Mouse (Mus musculus): Measurements from ENCODE around the gene Fam160a1. TPM values are rescaled to one million over a fixed set of nuclear protein-coding genes. Genes with fewer than 3 reads are reported as not detected.
A peak's percentile ranks its signal among the peaks of the same experiment; 100 is the strongest.

Fam160a1 gene
- polyA plus RNA-seq, 1 experiment from 2014 or later: 1.4 TPM

GRCm38 (mm10) chr3:85641751-85642150 is 175.3 kb downstream of the Fam160a1 start:
- Histone ChIP-seq H3K9me3 (ENCODE audit: control insufficient read depth, low read length) (no peaks in the 10 kb centered on the region), H3K9ac (replicated peaks; ENCODE audit: low read depth, low read length) (no peak overlapping the region), H3K4me3 (replicated peaks; ENCODE audit: low read length) (no peak overlapping the region), H3K27ac (ENCODE audit: low read length) (no peak overlapping the region), H3K27me3 (replicated peaks; ENCODE audit: control insufficient read depth, insufficient read depth, low read length) (no peaks in the 10 kb centered on the region), H3K4me2 (ENCODE audit: low read length) (no peak overlapping the region), H3K4me1 (replicated peaks; ENCODE audit: control insufficient read depth, insufficient read depth, low read length) (no peaks in the 10 kb centered on the region), H3K36me3 (ENCODE audit: control insufficient read depth, insufficient read depth) (no peaks in the 10 kb centered on the region)
- no peak for ATAC-seq
- WGBS: 86% methylated on average over 3 of the region's 3 CpGs

GRCm38 (mm10) chr3:85636716-85637447 is 180.2 kb downstream of the Fam160a1 start:
- Histone ChIP-seq H3K9ac (replicated peaks; ENCODE audit: low read depth, low read length) (no peak overlapping the region), H3K4me2 (ENCODE audit: low read length) (no peak overlapping the region), H3K4me3 (replicated peaks; ENCODE audit: low read length) (no peak overlapping the region), H3K27me3 (replicated peaks; ENCODE audit: control insufficient read depth, insufficient read depth, low read length) (no peaks in the 10 kb centered on the region), H3K36me3 (ENCODE audit: control insufficient read depth, insufficient read depth) (no peaks in the 10 kb centered on the region), H3K9me3 (ENCODE audit: control insufficient read depth, low read length) (no peaks in the 10 kb centered on the region), H3K4me1 (replicated peaks; ENCODE audit: control insufficient read depth, insufficient read depth, low read length) (peaks cover 8% of the 10 kb centered on the region), H3K27ac (ENCODE audit: low read length) (no peak overlapping the region)
- 90% methylated on average over 5 of the region's 5 CpGs for WGBS
- ATAC-seq: no peak

GRCm38 (mm10) chr3:85635591-85635990 is 181.5 kb downstream of the Fam160a1 start:
- 96% methylated on average over 2 of the region's 2 CpGs for WGBS
- Histone ChIP-seq H3K27ac (ENCODE audit: low read length) (no peak overlapping the region), H3K36me3 (ENCODE audit: control insufficient read depth, insufficient read depth) (no peaks in the 10 kb centered on the region), H3K4me3 (replicated peaks; ENCODE audit: low read length) (no peak overlapping the region), H3K4me1 (replicated peaks; ENCODE audit: control insufficient read depth, insufficient read depth, low read length) (peaks cover 8% of the 10 kb centered on the region), H3K9me3 (ENCODE audit: control insufficient read depth, low read length) (no peaks in the 10 kb centered on the region), H3K4me2 (ENCODE audit: low read length) (no peak overlapping the region), H3K9ac (replicated peaks; ENCODE audit: low read depth, low read length) (no peak overlapping the region), H3K27me3 (replicated peaks; ENCODE audit: control insufficient read depth, insufficient read depth, low read length) (no peaks in the 10 kb centered on the region)
- ATAC-seq: no peak

DNA sequence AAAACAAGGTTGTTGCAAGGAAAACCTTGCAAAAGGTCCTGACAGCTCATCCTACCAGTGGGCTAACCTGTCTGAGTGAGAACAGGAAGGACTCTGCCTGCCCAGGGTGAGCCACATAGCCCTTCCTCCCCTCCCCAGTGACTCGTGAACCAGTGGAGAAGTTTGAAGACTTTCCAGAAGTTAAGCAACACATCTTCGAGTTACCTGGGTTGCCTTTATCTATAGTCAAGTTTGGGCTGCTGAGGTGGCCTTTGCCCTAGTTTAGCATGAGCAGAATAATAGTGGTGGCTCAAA is 182.0 kb downstream of the Fam160a1 start:
- no peak overlapping the region for H3K4me2 ChIP-seq (ENCODE audit: low read length)
- no peak overlapping the region for H3K27ac ChIP-seq (ENCODE audit: low read length)
- WGBS: 87% methylated on average over 2 of the region's 2 CpGs
- H3K9ac ChIP-seq (replicated peaks; ENCODE audit: low read depth, low read length): no peak overlapping the region
- H3K27me3 ChIP-seq (replicated peaks; ENCODE audit: control insufficient read depth, insufficient read depth, low read length): no peaks in the 10 kb centered on the region
- H3K36me3 ChIP-seq (ENCODE audit: control insufficient read depth, insufficient read depth): no peaks in the 10 kb centered on the region
- H3K4me3 ChIP-seq (replicated peaks; ENCODE audit: low read length): no peak overlapping the region
- H3K4me1 ChIP-seq (replicated peaks; ENCODE audit: control insufficient read depth, insufficient read depth, low read length): peaks cover 8% of the 10 kb centered on the region
- H3K9me3 ChIP-seq (ENCODE audit: control insufficient read depth, low read length): no peaks in the 10 kb centered on the region
- ATAC-seq: no peak

- no peaks in the 10 kb centered on the region for H3K9me3 ChIP-seq (ENCODE audit: control insufficient read depth, low read length)
- H3K27ac ChIP-seq (ENCODE audit: low read length): peak overlapping the region; percentile 29; the same call in 1 of the 2 replicates
- H3K36me3 ChIP-seq (ENCODE audit: control insufficient read depth, insufficient read depth): no peaks in the 10 kb centered on the region
- no peak overlapping the region for H3K9ac ChIP-seq (replicated peaks; ENCODE audit: low read depth, low read length)
- no peak overlapping the region for H3K4me3 ChIP-seq (replicated peaks; ENCODE audit: low read length)
- H3K27me3 ChIP-seq (replicated peaks; ENCODE audit: control insufficient read depth, insufficient read depth, low read length): no peaks in the 10 kb centered on the region
- ATAC-seq: peak; percentile 73
- WGBS: 51% methylated on average over 8 of the region's 8 CpGs
- H3K4me2 ChIP-seq (ENCODE audit: low read length): no peak overlapping the region
- H3K4me1 ChIP-seq (replicated peaks; ENCODE audit: control insufficient read depth, insufficient read depth, low read length): peaks cover 8% of the 10 kb centered on the region
Observed at GRCm38 (mm10) chr3:85634389-85635125, 182.5 kb downstream of the Fam160a1 start.

DNA sequence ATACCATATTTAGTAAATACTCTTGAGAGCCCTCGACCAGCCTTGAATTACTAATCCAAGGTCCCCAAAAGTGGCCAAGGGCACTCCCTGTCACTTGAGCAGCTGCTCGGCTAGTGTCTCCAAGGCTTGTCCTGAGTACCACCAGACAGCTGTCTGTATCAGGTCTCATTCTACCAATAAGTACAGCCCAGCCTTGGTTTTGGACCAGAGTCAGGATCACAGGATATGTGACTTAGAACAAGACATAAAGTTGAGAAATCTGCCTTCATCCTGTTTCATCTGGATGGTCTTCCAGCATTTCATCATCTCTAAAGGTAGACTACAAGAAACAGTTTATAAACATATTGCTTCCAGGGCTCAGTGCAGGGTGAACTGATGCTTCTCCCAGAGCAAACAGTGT is 183.4 kb downstream of the Fam160a1 start:
- no peak for ATAC-seq
- 86% methylated on average over 2 of the region's 2 CpGs for WGBS
- no peak overlapping the region for H3K9ac ChIP-seq (replicated peaks; ENCODE audit: low read depth, low read length)
- H3K4me1 ChIP-seq (replicated peaks; ENCODE audit: control insufficient read depth, insufficient read depth, low read length): peaks cover 8% of the 10 kb centered on the region
- H3K27ac ChIP-seq (ENCODE audit: low read length): no peak overlapping the region; the same call in 1 of the 2 replicates
- no peaks in the 10 kb centered on the region for H3K36me3 ChIP-seq (ENCODE audit: control insufficient read depth, insufficient read depth)
- no peak overlapping the region for H3K4me2 ChIP-seq (ENCODE audit: low read length)
- no peaks in the 10 kb centered on the region for H3K9me3 ChIP-seq (ENCODE audit: control insufficient read depth, low read length)
- no peak overlapping the region for H3K4me3 ChIP-seq (replicated peaks; ENCODE audit: low read length)
- no peaks in the 10 kb centered on the region for H3K27me3 ChIP-seq (replicated peaks; ENCODE audit: control insufficient read depth, insufficient read depth, low read length)

DNA sequence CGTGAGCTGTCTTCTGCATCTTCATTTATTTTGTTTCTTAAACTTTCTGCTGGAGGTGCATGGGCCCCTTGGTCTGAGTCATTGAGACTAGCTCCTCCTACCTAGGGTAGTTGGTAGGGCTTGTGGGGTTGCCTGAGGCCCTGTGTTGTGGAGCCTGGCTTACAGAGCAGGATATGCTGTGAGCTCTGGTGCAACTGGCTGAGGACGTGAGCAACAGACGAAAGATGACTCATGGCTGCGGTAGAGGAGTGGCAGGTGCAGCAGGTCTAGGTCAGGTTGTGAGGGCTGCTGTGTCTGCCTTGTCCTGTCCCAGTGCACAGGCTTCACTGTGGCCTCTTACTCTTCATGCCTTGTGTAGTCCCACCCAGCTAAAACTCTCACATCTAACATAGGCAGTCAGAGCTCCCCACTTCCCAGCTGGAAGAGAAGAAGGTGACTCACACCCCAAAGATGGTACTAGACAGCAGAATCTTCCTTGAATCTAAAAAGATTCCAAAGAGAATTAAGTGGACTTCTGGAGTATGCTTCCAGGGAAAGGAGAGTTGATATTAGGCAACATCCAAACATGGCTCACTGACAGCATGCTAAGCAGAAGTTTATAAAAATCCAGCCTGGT is 187.1 kb downstream of the Fam160a1 start:
- Histone ChIP-seq H3K4me1 (replicated peaks; ENCODE audit: control insufficient read depth, insufficient read depth, low read length) (peaks cover 8% of the 10 kb centered on the region), H3K36me3 (ENCODE audit: control insufficient read depth, insufficient read depth) (no peaks in the 10 kb centered on the region), H3K4me3 (replicated peaks; ENCODE audit: low read length) (no peak overlapping the region), H3K27ac (ENCODE audit: low read length) (no peak overlapping the region), H3K9ac (replicated peaks; ENCODE audit: low read depth, low read length) (no peak overlapping the region), H3K27me3 (replicated peaks; ENCODE audit: control insufficient read depth, insufficient read depth, low read length) (no peaks in the 10 kb centered on the region), H3K4me2 (ENCODE audit: low read length) (no peak overlapping the region), H3K9me3 (ENCODE audit: control insufficient read depth, low read length) (no peaks in the 10 kb centered on the region)
- 98% methylated on average over 4 of the region's 4 CpGs for WGBS
- ATAC-seq: no peak

- WGBS: 92% methylated on average over 1 of the region's 1 CpGs
- Histone ChIP-seq H3K4me2 (ENCODE audit: low read length) (no peak overlapping the region), H3K36me3 (ENCODE audit: control insufficient read depth, insufficient read depth) (no peaks in the 10 kb centered on the region), H3K4me3 (replicated peaks; ENCODE audit: low read length) (no peak overlapping the region), H3K27ac (ENCODE audit: low read length) (no peak overlapping the region), H3K9ac (replicated peaks; ENCODE audit: low read depth, low read length) (no peak overlapping the region), H3K9me3 (ENCODE audit: control insufficient read depth, low read length) (no peaks in the 10 kb centered on the region), H3K27me3 (replicated peaks; ENCODE audit: control insufficient read depth, insufficient read depth, low read length) (no peaks in the 10 kb centered on the region), H3K4me1 (replicated peaks; ENCODE audit: control insufficient read depth, insufficient read depth, low read length) (no peaks in the 10 kb centered on the region)
- no peak for ATAC-seq
Observed at GRCm38 (mm10) chr3:85619751-85620150, 197.3 kb downstream of the Fam160a1 start.

GRCm38 (mm10) chr3:85619345-85619744 is 197.7 kb downstream of the Fam160a1 start:
- H3K9me3 ChIP-seq (ENCODE audit: control insufficient read depth, low read length): no peaks in the 10 kb centered on the region
- H3K27ac ChIP-seq (ENCODE audit: low read length): no peak overlapping the region
- H3K27me3 ChIP-seq (replicated peaks; ENCODE audit: control insufficient read depth, insufficient read depth, low read length): no peaks in the 10 kb centered on the region
- no peak for ATAC-seq
- no peak overlapping the region for H3K4me3 ChIP-seq (replicated peaks; ENCODE audit: low read length)
- no peak overlapping the region for H3K9ac ChIP-seq (replicated peaks; ENCODE audit: low read depth, low read length)
- no peak overlapping the region for H3K4me2 ChIP-seq (ENCODE audit: low read length)
- 83% methylated on average over 5 of the region's 5 CpGs for WGBS
- no peaks in the 10 kb centered on the region for H3K36me3 ChIP-seq (ENCODE audit: control insufficient read depth, insufficient read depth)
- H3K4me1 ChIP-seq (replicated peaks; ENCODE audit: control insufficient read depth, insufficient read depth, low read length): no peaks in the 10 kb centered on the region

All from forebrain, embryonic 16.5 days (tissue).